Mouse (Mus musculus) embryonic facial prominence, embryonic 14.5 days (tissue): ENCODE measurements at regions not wholly inside any gene's neighbourhood (a gene's known extent, or its start where the extent isn't known, plus 50 kb on each side); places are given as distances from the start of the nearest gene placed in this dataset.

Source experiments
- ATAC-seq: fragments of 200-750 bp; cut with Nextera tagmentation; 2 replicates; pipeline ENCODE4 v1.8.0; 2017; ENCODE audit warnings: low read depth, moderate number of reproducible peaks, moderate TSS enrichment
- DNase-seq: peaks from one replicate; pipeline ENCODE4 v3.0.0-alpha.2; 2015; ENCODE audit warnings: low spot score
- H3K27ac ChIP-seq: fragments of 300-500 bp; sonication (generic); replicated peaks from 2 replicates; pipeline ENCODE4 v1.5.1; 2014; ENCODE audit warnings: low read depth, mild to moderate bottlenecking, low read length, moderate library complexity
- H3K27me3 ChIP-seq: fragments of 300-500 bp; sonication (generic); replicated peaks from 2 replicates; pipeline ENCODE4 v1.6.1; 2014; ENCODE audit warnings: low read length; ENCODE audit not compliant: control insufficient read depth, insufficient read depth
- H3K36me3 ChIP-seq: fragments of 300-500 bp; sonication (generic); 2 replicates; pipeline ENCODE4 v1.6.1; 2014; ENCODE audit warnings: low read length, mixed read lengths; ENCODE audit not compliant: control insufficient read depth, insufficient read depth
- H3K4me1 ChIP-seq: fragments of 300-500 bp; sonication (generic); 2 replicates; pipeline ENCODE4 v1.6.1; 2014; ENCODE audit warnings: antibody characterized with exemption, low read length; ENCODE audit not compliant: control insufficient read depth, insufficient read depth
- H3K4me2 ChIP-seq: fragments of 300-500 bp; sonication (generic); 2 replicates; pipeline ENCODE4 v1.6.1; 2014; ENCODE audit warnings: low read depth, mild to moderate bottlenecking, low read length, moderate library complexity, mixed read lengths
- H3K4me3 ChIP-seq: fragments of 300-500 bp; sonication (generic); 2 replicates; pipeline ENCODE4 v1.5.1; 2014; ENCODE audit warnings: low read depth, mild to moderate bottlenecking, low read length
- H3K9ac ChIP-seq: fragments of 300-500 bp; sonication (generic); 2 replicates; pipeline ENCODE4 v1.6.1; 2014; ENCODE audit warnings: low read depth, mild to moderate bottlenecking, low read length, moderate library complexity, mixed read lengths
- H3K9me3 ChIP-seq: fragments of 300-500 bp; sonication (generic); 2 replicates; pipeline ENCODE4 v1.6.1; 2016; ENCODE audit warnings: low read length; ENCODE audit not compliant: control insufficient read depth
- WGBS: fragments of 180-500 bp; shearing (Covaris S2); extraction: QIAGEN DNeasy Blood & Tissue Kit; methylation state at CpG from one replicate; pipeline ENCODE4 v1.1.7; 2014; 5-methylcytosine and 5-hydroxymethylcytosine counted together

- H3K4me1 ChIP-seq, result peaks cover 4% of the 10 kb centered on the region; the same call in 1 of the 2 replicates
- no peak overlapping the region for H3K27ac ChIP-seq
- H3K9me3 ChIP-seq, result no peaks in the 10 kb centered on the region
- ATAC-seq, result no peak
- H3K9ac ChIP-seq, result no peak overlapping the region
- H3K4me2 ChIP-seq, result no peak overlapping the region
- no peaks in the 10 kb centered on the region for H3K27me3 ChIP-seq
- H3K4me3 ChIP-seq, result no peak overlapping the region
- 83% methylated on average over 2 of the region's 2 CpGs for WGBS
- no peak for DNase-seq
- H3K36me3 ChIP-seq, result no peaks in the 10 kb centered on the region
Observed at GRCm38 (mm10) chr14:71248534-71248933, 648.9 kb upstream of the Fam160b2 start.

GRCm38 (mm10) chr14:71241655-71242390, 642.2 kb upstream of the Fam160b2 start:
- H3K27ac ChIP-seq, result no peak overlapping the region
- DNase-seq (peak; percentile 44), ATAC-seq (no peak)
- H3K4me1 ChIP-seq, result peaks cover 7% of the 10 kb centered on the region; the same call in 1 of the 2 replicates
- no peak overlapping the region for H3K4me2 ChIP-seq
- H3K9me3 ChIP-seq, result no peaks in the 10 kb centered on the region
- H3K27me3 ChIP-seq, result no peaks in the 10 kb centered on the region
- no peaks in the 10 kb centered on the region for H3K36me3 ChIP-seq
- H3K4me3 ChIP-seq, result no peak overlapping the region
- 29% methylated on average over 10 of the region's 10 CpGs for WGBS
- no peak overlapping the region for H3K9ac ChIP-seq

GRCm38 (mm10) chr14:71236192-71236591, 636.6 kb upstream of the Fam160b2 start:
- DNase-seq, result no peak
- Histone ChIP-seq H3K9me3 (no peaks in the 10 kb centered on the region), H3K27ac (no peak overlapping the region), H3K27me3 (no peaks in the 10 kb centered on the region), H3K36me3 (no peaks in the 10 kb centered on the region), H3K4me3 (no peak overlapping the region), H3K9ac (no peak overlapping the region), H3K4me2 (no peak overlapping the region), H3K4me1 (no peaks in the 10 kb centered on the region)
- WGBS, result 88% methylated on average over 6 of the region's 6 CpGs
- no peak for ATAC-seq

- no peaks in the 10 kb centered on the region for H3K9me3 ChIP-seq
- WGBS, result 93% methylated on average over 2 of the region's 2 CpGs
- H3K9ac ChIP-seq, result no peak overlapping the region
- H3K4me2 ChIP-seq, result no peak overlapping the region
- no peak for DNase-seq
- no peak for ATAC-seq
- no peak overlapping the region for H3K4me3 ChIP-seq
- H3K27me3 ChIP-seq, result no peaks in the 10 kb centered on the region
- H3K4me1 ChIP-seq, result no peaks in the 10 kb centered on the region
- no peak overlapping the region for H3K27ac ChIP-seq
- no peaks in the 10 kb centered on the region for H3K36me3 ChIP-seq
Observed at GRCm38 (mm10) chr14:71234900-71235299, 635.3 kb upstream of the Fam160b2 start.

- Histone ChIP-seq H3K9me3 (no peaks in the 10 kb centered on the region), H3K27ac (no peak overlapping the region), H3K27me3 (no peaks in the 10 kb centered on the region), H3K4me2 (no peak overlapping the region), H3K4me1 (no peaks in the 10 kb centered on the region), H3K4me3 (no peak overlapping the region), H3K36me3 (no peaks in the 10 kb centered on the region), H3K9ac (no peak overlapping the region)
- 48% methylated on average over 2 of the region's 2 CpGs for WGBS
- DNase-seq, result no peak
- ATAC-seq, result no peak
Observed at GRCm38 (mm10) chr14:71234276-71234675, 634.6 kb upstream of the Fam160b2 start.

GRCm38 (mm10) chr14:71231223-71231815, 631.7 kb upstream of the Fam160b2 start:
- 76% methylated on average over 4 of the region's 4 CpGs for WGBS

GRCm38 (mm10) chr14:71230484-71231188, 631.0 kb upstream of the Fam160b2 start:
- Histone ChIP-seq H3K9me3 (no peaks in the 10 kb centered on the region), H3K4me3 (no peak overlapping the region), H3K36me3 (no peaks in the 10 kb centered on the region), H3K27me3 (no peaks in the 10 kb centered on the region), H3K27ac (no peak overlapping the region), H3K9ac (no peak overlapping the region), H3K4me1 (no peaks in the 10 kb centered on the region), H3K4me2 (no peak overlapping the region)
- DNase-seq (no peak), ATAC-seq (no peak)
- WGBS, result 89% methylated on average over 7 of the region's 7 CpGs

More at GRCm38 (mm10) chr14:71231223-71231815, 631.7 kb upstream of the Fam160b2 start:
- no peak overlapping the region for H3K4me3 ChIP-seq
- no peak overlapping the region for H3K27ac ChIP-seq
- H3K9me3 ChIP-seq, result no peaks in the 10 kb centered on the region
- H3K36me3 ChIP-seq, result no peaks in the 10 kb centered on the region
- no peaks in the 10 kb centered on the region for H3K27me3 ChIP-seq
- H3K9ac ChIP-seq, result no peak overlapping the region
- DNase-seq (peak; percentile 61), ATAC-seq (no peak)
- H3K4me1 ChIP-seq, result no peaks in the 10 kb centered on the region
- no peak overlapping the region for H3K4me2 ChIP-seq

- Histone ChIP-seq H3K9me3 (no peaks in the 10 kb centered on the region), H3K36me3 (no peaks in the 10 kb centered on the region), H3K27me3 (no peaks in the 10 kb centered on the region), H3K9ac (no peak overlapping the region), H3K4me3 (no peak overlapping the region), H3K4me1 (no peaks in the 10 kb centered on the region), H3K27ac (no peak overlapping the region), H3K4me2 (no peak overlapping the region)
- 89% methylated on average over 2 of the region's 2 CpGs for WGBS
- ATAC-seq (no peak), DNase-seq (no peak)
Observed at GRCm38 (mm10) chr14:71229955-71230354, 630.3 kb upstream of the Fam160b2 start.
